8 mouse cellular contexts compared by ENCODE assay signal in the genomic region with DNA sequence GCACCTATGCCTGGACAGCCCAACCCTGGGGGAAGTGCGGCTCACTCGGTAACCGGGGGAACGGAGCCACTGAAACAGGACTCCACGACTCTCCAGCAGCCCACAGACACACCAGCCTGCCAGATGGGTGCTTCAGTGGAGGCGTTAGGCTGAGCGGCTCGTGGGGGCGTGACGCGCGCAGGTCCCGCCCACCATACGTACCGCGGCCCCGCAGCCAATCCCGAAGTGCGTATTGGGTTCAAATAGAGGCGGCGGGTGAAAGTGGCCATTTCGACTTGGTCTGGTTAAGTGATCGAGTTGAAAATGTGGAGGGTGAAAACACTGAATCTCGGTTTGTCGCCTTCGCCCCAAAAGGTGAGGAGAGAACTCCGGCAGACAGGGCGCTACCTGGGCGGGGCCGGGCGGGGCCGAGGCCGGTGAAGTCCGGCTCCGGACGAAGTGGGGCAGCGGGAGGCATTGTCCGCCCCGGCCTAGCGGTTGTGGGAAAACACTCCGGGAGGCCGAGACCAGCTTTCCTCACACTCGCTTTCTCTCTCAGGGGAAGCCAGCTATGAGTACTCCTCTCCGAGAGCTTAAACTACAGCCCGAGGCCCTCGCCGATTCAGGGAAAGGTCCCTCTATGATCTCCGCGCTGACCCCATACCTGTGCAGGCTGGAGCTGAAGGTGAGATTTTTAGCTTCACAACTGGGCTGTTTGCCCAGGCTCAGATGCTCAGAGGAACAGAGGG. TPM values are rescaled to one million over a fixed set of nuclear protein-coding genes. Genes with fewer than 3 reads are reported as not detected.
DNase-seq lines count a peak whose midpoint lies in the region; ATAC-seq lines count a peak whose summit lies in the region.

A gene (plus strand): TSS at position 173 of the 728 bp plus-strand sequence.

- WGBS in hindbrain, embryonic 15.5 days, result under 1% methylated on average over 49 of the region's 49 CpGs

- DNase-seq in T-cell, adult 2 months (ENCODE audit: low spot score), result peak; percentile 91
- DNase-seq in cerebellum, postnatal 36 days, result peak; percentile 83 to 84
- DNase-seq in frontal cortex, postnatal 36 days (ENCODE audit: low spot score in 2 of 2), result peak; percentile 88 to 93
- peak; percentile 85 for DNase-seq in left cerebral cortex, adult 11 months (ENCODE audit: low spot score)
- peak; percentile 93 to 94 for DNase-seq in lung, postnatal 4 days
- DNase-seq in retina, postnatal 7 days (ENCODE audit: low read depth, low spot score), result peak; percentile 80
- peak; percentile 69 for DNase-seq in urinary bladder, adult 2 months (ENCODE audit: low spot score)

- H3K36me3 ChIP-seq in hindbrain, embryonic 15.5 days, result no peaks in the 10 kb centered on the region

- H3K27ac ChIP-seq in hindbrain, embryonic 15.5 days (replicated peaks), result peak within 1 kb of the TSS; percentile 68

- H3K27me3 ChIP-seq in hindbrain, embryonic 15.5 days, result no peaks in the 10 kb centered on the region

- peak; percentile 99 for ATAC-seq in hindbrain, embryonic 15.5 days (ENCODE audit: low FRiP score, low read depth)

- H3K4me2 ChIP-seq in hindbrain, embryonic 15.5 days, result peak within 1 kb of the TSS; percentile 100

- H3K4me1 ChIP-seq in hindbrain, embryonic 15.5 days (replicated peaks), result peaks cover 12% of the 10 kb centered on the region

- no peaks in the 10 kb centered on the region for H3K9me3 ChIP-seq in hindbrain, embryonic 15.5 days

- H3K4me3 ChIP-seq in hindbrain, embryonic 15.5 days, result peak within 1 kb of the TSS; percentile 64

- H3K9ac ChIP-seq in hindbrain, embryonic 15.5 days, result peak within 1 kb of the TSS; percentile 56

RNA-seq across cellular contexts. Expression of the gene that starts here (rescaled TPM):
- polyA plus RNA-seq in hindbrain, embryonic 15.5 days (2015; fragmentation: Nextera tagmentation; extraction: Ambion mirVana), result 9.7 and 14.0 TPM in 2 replicates
- 1.4 and 1.7 TPM in 2 replicates for polyA plus RNA-seq in urinary bladder, adult 2 months (2012; rRNA removed)

Comparison
In these comparisons a context has a peak if more than half of its experiments do, and no peak if none do; other contexts are left out.
1. Peak in every context shown above with its lines: DNase-seq, ATAC-seq, H3K4me3 ChIP-seq and H3K27ac ChIP-seq.